Mouse (Mus musculus) kidney, postnatal 25 days (tissue): Measurements from ENCODE around the gene Tbce.
"Not testable (repeated sequence)": the region's sequence is repeated elsewhere in the genome, so short reads cannot be mapped to it uniquely, and the experiment has no call there.

Source experiments
- DNase-seq, 2 experiments: peaks; one replicate each; pipeline ENCODE4 v3.0.0; 2021; ENCODE audit warnings: mixed read lengths in 2 of 2

The Tbce gene

DNA sequence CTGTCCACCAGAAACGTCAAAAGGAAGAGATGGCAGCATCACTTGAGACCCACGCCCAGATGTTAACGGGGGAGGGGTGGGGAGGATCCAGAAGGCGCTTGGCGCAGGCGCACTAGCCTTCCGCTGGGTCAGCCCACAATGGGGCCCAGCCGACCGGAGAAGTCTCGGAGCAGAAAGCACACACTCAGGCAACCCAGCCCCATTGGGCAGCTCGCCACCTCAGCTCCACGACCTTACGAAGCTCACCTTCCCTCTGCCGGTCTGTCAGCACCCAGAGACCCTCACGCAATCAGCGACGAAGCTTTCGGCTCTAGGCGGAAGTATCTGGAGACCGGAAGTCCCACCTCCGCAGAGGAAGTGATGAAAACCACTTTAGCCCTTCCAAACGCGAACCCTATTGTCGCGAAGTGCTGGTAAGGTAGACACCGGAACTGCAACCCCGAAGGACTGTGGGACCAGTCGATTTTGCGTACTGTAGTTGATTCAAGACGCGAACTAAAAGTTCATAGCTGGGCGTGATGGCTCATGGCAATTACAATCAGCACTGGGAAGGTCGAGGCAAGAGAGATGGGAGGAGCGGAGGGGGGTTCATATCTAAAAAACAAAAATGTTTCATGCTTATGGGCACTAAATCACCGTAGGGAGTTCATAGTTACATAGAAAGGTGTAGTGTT lies at the start of gene Tbce:
Tbce (minus strand) TSS at position 347 of the 674 bp plus-strand sequence.
- DNase-seq = peak; percentile 90 to 94

DNA sequence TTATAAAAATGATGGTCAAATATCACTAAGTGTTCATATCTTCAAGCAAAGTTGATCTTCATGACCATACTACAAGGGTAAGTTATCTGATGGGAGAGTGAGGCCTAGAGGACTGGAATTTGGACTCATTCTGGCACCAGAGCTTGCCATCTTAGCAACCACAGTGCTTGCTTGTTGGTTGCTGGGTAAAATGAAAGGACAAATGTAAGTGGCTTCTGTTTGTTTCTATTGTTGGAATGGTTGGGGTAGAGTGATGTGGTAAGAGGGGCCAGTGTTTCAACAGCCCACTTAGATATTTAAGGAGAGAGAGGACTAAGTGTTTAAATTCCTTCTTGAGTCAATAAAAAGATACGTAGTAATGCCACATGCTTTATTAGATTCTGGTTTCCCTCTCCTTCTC lies 49.2 kb upstream of the Tbce start:
- no peak for DNase-seq

DNA sequence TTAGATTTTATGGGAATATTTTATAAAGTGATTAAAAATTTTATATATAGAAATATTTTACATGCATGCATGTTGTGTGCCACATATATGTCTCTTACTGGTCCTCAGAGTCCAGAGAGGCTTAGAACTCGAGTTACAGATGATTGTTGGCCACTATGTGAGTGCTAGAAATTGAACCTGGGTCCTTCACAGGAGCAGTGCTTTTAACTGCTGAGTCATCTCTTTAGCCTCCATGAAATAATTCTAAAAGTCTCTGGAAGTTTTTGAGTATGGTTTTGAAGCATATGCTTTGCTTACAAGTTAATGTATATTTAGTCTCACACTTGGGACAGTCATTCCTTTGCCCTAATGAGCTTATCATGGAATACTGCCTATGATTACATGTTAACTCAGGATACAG lies 35.9 kb upstream of the Tbce start:
- DNase-seq = no peak

DNA sequence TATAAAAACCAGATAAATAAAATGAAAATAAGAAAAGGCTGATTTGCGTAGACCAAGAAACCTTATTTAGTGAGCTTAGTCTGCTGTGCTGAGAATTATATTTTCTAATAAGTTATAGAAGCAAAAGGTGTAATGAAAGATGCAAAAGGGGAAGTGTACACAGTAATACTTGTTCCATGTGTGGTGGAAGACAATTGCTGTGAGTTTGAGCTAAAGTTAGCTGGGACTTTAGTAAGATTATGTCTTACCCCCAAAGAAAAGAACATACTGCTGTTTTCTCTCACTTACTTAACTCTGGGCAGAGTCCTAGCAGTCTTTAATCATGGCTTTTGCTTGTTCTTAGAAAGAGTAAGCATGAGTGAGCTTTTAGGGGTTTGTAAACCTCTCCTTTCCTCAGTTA lies 34.9 kb upstream of the Tbce start:
- no peak for DNase-seq

DNA sequence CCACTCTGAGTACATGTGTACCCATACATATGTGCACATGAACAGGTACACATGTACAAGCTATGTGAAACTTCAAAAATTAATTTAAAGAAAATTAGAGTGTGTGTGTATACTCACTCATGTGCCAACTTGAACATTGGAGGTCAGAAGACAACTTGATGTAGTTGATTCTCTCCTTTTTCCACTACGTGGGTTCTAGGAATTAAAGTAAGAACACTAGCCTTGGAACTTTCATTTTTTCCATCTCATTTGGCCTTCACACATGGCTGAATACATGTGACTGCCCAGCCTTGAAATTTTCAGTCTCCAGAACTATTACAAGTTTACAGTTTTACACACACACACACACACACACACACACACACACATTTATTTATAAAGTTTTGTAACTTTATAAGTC lies 29.9 kb upstream of the Tbce start:
- DNase-seq = no peak

DNA sequence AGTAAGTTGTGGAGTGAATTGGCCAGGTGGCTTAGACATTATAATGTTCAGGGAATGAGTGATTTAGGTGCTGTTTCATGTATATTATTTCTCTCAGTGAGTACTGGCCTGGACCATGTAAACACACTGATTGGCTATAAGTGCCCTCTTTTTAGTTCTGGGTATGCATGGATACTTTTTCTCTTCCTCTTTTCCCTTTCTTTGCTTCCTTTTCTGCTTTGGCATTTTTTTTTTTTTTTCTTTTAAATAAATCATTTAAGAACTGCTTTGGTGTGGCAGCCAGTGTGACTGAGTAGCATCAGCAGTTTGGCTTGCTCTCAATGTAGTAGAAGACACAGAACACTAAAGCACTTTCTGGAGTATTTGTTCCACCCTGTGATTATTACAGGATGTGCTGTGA lies 28.6 kb upstream of the Tbce start:
- DNase-seq = no peak

DNA sequence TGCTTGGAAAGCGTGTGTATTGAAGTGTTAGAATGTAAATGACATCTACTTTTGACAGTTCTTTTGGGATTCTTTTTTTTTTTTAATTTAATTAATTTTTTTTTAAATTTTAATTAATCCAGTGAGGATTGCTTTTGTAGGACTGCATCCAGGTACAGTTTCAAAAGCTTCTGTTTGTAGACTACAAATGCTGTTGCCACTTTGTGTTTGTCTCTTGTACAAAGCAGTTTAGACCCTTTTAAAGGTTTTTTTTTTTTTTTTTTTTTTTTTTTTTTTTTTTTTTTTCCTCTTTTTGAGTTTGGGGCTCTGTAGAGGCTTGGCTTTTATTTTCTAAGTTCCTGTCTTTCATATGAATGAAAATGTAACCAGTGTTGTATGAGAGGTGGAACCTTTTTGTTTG lies 26.3 kb upstream of the Tbce start:
- DNase-seq = no peak

DNA sequence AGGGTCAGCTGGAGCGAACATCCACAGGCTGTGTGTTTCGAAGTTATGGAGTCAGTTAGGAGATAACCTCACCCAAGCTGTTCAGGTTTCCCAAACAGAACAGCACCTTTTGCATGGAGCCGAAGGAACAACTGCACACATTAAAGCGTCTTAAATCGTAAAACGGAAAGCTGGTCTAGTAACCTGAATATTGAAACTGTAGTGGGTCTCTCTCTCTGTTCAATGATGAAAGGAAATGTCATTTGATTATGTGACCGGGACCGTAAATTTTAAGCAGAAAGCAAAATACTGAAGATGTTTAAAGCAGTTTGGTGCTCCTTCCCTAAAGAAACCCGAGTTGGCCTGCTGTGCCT lies 25.6 kb upstream of the Tbce start:
- DNase-seq = no peak

DNA sequence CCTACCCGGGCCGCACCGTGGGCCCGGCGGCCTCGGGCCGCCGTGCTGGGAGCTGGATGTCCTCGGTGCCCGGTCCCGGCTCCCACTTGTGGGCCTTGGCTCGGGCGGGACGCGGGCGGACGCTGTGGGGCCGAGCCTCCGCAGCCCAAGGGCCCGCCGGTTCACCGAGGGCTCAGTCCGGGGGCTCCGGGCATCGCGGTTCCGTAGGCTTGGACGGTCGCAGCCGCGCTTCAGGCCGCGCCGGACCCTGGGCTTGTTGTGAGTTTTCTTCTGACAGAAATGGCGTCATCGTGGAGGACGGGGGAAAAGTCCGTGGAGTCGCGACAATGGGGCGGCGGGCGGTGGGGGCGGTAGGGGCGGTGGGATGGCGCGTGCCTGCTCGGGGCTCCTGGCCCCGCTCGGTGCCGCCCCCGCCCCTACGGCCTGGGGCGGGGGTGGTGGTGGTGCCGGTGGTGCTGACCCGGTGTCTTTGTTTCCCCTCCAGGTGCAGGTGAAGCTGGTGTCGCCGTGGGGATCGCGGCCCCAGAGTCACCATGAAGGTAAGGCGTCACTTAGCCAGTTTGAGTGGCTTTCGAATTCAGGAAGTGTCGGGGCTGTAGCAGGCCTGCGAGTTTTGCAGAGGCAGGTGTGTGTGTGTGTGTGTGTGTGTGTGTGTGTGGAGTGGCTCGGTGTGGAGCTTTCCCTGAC lies 25.0 kb upstream of the Tbce start:
- DNase-seq = peak; percentile 59 to 80

DNA sequence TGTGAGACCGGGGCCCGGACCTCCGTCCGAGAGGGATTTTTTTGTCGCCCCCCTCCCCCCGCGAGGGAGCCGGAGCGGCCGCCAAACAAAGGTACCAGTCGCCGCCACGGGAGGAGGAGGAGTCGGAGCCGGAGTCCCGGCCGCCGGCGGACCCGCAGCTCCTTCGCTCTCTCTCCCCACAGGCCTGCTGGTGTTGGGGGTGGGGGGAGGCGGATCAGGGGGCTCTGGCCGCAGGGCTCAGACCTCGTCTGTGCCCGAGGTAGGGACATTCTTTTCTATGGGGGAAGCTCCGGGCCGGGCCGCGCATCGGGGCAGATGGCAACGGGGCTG lies 24.5 kb upstream of the Tbce start:
- no peak for DNase-seq

DNA sequence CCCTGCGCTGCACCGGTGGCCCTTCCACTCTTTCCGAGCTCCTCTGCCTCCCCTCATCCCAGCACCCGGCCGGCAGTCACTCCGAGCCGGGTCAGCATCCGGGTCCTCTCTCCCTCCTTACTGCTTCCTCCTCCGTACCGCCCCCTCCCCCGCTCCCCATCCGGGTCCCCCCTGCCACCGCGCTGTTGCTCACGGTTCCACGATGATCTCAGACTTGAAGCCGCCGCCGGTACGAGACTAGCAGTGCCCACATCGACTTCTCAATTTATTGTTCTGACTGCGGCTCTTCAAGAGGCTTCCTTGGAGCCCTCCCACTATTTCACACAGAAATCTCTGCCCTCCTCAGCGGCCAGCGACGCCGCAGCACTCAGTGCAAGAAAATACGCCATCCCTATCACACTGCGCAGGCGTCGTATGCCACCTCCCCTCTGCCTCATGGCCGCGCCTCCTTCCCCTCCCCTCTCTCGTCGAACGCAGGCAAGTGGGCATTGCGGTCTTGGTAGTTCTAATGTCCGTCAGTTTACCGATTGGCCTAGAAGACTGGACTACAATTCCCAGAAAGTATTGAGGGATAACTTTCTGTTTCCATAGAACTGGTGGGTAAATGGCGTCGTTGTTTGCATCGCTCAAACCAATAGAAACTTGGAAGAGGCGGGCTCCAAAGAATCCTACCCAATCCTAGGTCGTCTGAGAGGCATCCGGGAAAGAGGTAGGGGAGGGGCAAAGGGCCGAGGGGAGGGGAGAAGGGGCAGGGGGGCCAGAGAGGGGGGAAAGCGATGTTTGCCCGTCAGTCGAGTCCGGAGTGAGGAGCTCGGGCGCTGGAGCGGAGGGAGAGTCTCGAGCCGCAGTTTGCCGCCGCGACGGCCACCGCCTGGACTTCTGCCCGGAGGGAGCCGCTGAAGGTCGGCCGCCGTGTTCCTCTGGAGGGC lies 23.8 kb upstream of the Tbce start, which contains the start of the genes Arid4b and Ggps1:
Arid4b (plus strand) TSS at position 220 of the 929 bp plus-strand sequence.
Ggps1 (minus strand) TSS at position 476 of the 929 bp plus-strand sequence.
- DNase-seq = peak; percentile 96 to 99

DNA sequence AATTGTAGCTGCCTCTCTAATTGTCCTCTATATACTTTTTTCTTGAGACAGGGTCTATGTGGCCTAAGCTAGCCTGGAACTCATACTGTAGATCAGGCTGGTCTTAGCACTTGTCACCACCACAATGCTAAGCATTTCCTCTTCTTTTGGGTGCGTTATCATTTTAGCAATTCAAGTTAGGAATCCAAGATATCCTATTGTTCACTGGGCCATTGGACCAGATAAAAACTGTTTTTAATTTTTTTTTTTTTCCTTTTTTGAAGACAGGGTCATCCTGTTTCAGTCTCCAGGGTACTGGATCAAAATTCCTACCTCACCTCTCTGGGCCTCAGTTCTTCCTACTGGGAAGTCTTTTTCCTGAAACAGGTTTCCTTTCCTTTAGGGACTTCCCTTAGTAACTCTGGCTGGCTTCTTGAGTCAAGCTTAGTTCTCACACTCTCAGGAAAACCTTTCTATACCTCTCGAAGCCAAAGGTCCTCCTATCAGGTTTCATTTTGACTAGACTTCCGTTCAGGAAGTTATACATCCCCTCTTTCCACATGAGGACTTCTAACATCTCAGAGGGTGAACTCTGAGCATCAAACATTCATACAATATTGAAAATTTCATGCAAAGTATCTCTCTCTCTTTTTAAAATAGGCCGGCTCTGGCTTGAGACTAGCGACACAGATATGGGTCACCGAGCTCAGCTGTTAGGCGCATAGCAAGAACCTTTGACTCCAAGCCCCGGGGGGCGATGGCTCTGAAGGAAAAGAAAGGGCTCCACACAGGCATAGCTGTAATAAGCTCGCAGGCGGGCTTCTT lies 23.0 kb upstream of the Tbce start:
- DNase-seq = no peak

DNA sequence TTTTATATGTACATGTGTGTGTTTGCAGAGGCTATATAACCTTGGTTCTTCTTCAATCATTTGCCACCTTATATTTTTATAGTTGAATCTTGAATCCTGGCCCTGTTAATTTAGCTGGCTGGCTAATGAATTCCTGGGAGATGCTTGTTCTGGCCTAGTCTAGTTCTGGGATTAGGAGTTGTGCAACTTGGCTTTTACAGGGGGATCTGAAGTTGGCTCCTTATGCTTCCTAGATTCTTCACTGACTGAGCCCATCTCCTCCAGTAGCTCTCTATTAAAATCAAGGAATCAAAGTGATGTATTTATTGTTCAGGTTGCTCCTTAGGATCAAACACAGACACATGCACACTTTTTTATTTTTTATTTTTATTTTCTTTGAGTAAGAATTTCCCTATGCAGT lies 20.1 kb upstream of the Tbce start:
- no peak for DNase-seq

DNA sequence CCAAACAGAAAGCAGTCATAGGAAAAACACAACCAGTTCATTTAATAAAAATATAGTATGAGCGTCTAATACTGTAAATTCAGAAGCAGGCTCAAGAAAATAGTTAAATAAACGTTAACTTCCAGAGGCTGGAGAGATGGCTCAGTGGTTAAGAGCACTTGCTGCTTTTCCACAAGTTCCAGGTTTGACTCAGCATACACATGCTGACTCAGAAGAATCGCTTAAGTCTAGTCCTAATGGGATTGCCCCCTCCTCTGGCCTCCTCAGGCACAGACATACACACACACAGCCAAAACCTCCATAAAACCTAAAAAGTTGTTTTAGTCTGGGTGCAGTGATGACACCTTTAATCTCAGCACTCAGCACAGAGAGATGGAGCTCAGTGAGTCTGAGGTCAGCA lies 17.4 kb upstream of the Tbce start:
- DNase-seq = no peak

DNA sequence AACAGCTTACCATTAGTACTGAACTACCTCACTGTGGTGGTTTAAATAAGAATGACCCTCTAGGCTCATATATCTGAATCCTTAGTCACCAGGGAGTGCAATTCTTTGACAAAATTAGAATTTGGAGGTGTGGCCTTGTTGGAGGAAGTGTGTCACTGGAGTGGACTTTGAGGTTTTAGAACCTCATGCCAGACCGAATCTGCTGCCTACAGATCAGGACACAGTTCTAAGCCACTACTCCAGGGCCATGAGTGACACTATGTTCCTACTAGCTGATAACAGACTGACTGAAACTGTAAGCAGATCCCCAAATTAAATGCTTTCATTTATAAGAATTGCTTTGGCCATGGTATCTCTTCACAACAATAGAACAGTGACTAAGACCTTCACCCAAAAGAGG lies 10.4 kb upstream of the Tbce start:
- DNase-seq = no peak

DNA sequence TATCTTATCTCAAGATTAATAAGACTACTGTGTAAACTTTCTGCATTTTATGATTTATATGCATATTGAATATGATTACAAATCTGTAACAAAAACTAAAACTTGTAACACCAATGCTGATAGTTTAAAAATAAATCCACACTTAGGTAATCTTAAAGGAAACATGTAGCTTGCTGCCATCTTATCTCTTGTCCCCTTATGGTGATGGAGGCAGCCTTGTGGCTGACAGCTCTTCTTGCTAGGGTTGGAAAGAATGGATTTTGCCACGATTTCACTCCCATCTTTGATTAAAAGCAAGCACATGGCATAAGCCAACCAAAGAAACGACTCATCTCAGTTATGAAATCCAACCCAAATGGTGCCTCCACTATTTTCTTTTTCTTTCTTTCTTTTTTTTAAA lies 5.1 kb upstream of the Tbce start:
- DNase-seq = no peak

DNA sequence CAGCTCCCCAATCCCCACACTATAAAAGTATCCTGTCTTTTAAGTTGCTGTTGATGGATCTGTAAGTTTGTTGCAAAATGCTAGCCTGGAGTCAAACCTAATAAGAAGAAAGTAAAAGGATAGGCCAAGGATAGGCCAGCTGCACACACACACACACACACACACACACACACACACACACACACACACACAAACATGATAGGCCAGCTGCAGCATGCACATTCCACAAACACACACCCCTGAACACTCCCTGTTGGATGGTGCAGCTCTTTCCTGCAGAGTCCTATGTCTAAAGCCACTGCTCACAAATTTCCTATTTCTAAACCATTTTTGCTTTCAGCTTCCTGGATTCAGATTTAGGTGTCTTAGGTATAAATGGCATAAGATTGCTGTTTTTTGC lies 4.4 kb upstream of the Tbce start:
- no peak for DNase-seq

DNA sequence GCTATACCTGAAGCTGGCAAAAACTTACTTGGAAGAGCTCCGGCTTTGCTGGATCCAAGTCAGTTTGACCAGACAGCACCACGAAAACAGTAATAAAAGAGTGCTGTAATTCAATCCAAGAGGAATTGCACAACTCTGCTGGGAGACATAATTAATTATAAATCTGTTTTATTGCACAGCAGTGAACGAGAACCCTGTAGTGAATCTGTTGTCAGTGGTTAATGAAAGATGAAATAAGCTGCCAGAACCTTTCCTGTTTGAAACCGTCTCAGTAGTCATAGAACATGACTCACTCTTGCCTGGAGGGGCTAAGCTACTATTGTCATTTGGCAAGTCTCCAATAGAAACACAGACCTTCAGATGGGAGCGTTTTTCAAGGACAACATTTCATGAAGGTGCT lies 748 bp upstream of the Tbce start:
- DNase-seq = no peak

DNA sequence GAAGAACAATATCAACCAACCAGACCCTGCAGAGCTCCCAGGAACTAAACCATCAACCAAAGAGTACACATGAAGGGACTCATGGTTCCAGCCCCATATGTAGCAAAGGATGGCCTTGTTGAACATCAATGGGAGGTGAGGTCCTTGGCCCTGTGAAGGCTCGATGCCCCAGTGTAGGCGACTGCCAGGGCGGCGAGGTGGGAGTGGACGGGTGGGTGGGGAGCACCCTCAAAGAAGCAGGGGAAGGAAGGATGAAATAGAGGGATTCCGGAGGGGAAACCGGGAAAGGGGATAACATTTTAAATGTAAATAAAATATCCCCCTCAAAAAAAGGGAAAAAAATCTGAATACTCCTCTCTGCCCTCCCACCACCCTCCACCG lies 537 bp downstream of the Tbce start:
- DNase-seq = peak in 1 of 2 experiments; percentile 35

DNA sequence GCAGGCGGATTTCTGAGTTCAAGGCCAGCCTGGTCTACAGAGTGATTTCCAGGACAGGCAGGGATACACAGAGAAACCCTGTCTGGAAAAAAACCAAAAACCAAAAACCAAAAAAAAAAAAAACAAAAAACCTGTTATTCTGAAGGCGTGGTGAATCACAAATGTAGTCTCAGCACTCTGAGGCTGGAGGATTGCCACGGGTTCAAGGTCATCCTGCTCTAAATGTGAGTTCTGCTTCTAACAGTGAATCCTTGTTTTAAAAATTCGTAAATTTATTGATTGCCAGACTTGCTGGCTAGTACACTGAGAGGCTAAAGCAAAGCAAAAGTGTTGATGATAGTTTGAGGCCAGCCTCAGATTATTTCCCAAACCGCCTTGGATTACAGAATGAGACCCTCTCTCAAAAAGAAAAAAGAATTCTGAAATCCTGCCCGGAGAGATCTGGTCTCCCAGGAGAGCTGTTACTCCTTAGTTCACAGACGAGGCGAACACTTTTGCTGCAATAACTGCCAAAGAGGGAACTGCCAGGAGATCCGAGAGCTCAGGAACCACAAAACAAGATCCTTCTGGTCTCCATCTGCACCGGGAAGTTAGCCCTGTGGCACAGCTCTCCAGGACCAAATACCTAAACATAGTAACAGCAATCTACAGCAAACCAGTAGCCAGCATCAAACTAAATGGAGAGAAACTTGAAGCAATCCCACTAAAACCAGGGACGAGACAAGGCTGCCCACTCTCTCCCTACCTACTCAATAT lies 3.4 kb downstream of the Tbce start:
- no peak for DNase-seq

DNA sequence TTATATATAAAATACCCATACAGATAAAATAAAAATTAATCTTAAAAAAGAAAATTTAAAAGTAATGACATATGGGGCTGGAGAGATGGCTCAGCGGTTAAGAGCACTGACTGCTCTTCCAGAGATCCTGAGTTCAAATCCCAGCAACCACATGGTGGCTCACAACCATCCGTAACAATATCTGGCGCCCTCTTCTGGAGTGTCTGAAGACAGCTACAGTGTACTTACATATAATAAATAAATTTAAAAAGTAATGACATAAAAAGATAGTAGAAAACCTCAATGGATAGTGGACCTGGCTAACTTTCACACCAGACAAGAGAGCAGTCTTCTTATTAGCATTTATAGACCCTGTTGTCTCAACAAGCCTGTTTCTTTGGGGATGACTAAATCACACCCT lies 4.1 kb downstream of the Tbce start:
- not testable (repeated sequence) for DNase-seq

DNA sequence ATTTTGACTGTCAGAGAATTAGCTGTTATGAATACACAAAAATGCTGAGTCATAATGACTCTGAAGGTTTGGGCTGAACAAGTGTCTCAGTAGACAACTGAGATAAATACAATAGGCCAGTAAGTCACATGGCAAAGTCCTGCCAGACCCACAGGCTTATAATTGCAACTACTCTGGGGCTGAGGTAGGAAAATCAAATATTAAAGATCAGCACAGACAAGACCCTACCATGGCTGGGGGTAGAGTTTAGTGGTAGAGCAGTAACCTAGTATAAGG lies 5.4 kb downstream of the Tbce start:
- no peak for DNase-seq
